Mouse (Mus musculus): ENCODE measurements around the gene Cd46. TPM values are rescaled to one million over a fixed set of nuclear protein-coding genes. Genes with fewer than 3 reads are reported as not detected.

Gene Cd46
- polyA plus RNA-seq, 1 experiment from 2014 or later, result 1.00 TPM

- Histone ChIP-seq H3K4me1 (ENCODE audit: control insufficient read depth, insufficient read depth, low read length) (no peaks in the 10 kb centered on the region), H3K36me3 (ENCODE audit: control insufficient read depth, insufficient read depth, low read length) (no peaks in the 10 kb centered on the region), H3K4me3 (ENCODE audit: low read depth, low read length) (no peak overlapping the region), H3K27ac (ENCODE audit: low read depth, low read length) (no peak overlapping the region), H3K9me3 (ENCODE audit: control insufficient read depth, low read length) (no peaks in the 10 kb centered on the region), H3K9ac (ENCODE audit: low read length) (no peak overlapping the region), H3K4me2 (no peak overlapping the region), H3K27me3 (ENCODE audit: control insufficient read depth, insufficient read depth, low read length) (no peaks in the 10 kb centered on the region)
- ATAC-seq (ENCODE audit: low FRiP score) (no peak), DNase-seq (ENCODE audit: low spot score, missing footprints) (no peak)
- 97% methylated on average over 1 of the region's 1 CpGs for WGBS
Observed at GRCm38 (mm10) chr1:195098004-195098403, 6.0 kb upstream of the Cd46 start.

GRCm38 (mm10) chr1:195091699-195092219 lies 290 bp downstream of the Cd46 start:
- DNase-seq (ENCODE audit: low spot score, missing footprints), result peak; percentile 87
- no peak overlapping the region for H3K27ac ChIP-seq (ENCODE audit: low read depth, low read length)
- no peaks in the 10 kb centered on the region for H3K27me3 ChIP-seq (ENCODE audit: control insufficient read depth, insufficient read depth, low read length)
- H3K4me3 ChIP-seq (ENCODE audit: low read depth, low read length), result peak overlapping the region; percentile 28
- peak overlapping the region; percentile 61 for H3K4me2 ChIP-seq
- peak overlapping the region; percentile 46 for H3K9ac ChIP-seq (ENCODE audit: low read length)
- no peaks in the 10 kb centered on the region for H3K36me3 ChIP-seq (ENCODE audit: control insufficient read depth, insufficient read depth, low read length)
- peak; percentile 75 for ATAC-seq (ENCODE audit: low FRiP score)
- WGBS, result 19% methylated on average over 11 of the region's 11 CpGs
- peaks cover 7% of the 10 kb centered on the region for H3K4me1 ChIP-seq (ENCODE audit: control insufficient read depth, insufficient read depth, low read length)
- H3K9me3 ChIP-seq (ENCODE audit: control insufficient read depth, low read length), result no peaks in the 10 kb centered on the region

GRCm38 (mm10) chr1:195082142-195082541 lies 9.9 kb downstream of the Cd46 start:
- no peak overlapping the region for H3K4me3 ChIP-seq (ENCODE audit: low read depth, low read length)
- no peak overlapping the region for H3K4me2 ChIP-seq
- ATAC-seq (ENCODE audit: low FRiP score) (no peak), DNase-seq (ENCODE audit: low spot score, missing footprints) (no peak)
- no peak overlapping the region for H3K27ac ChIP-seq (ENCODE audit: low read depth, low read length)
- no peak overlapping the region for H3K9ac ChIP-seq (ENCODE audit: low read length)
- H3K27me3 ChIP-seq (ENCODE audit: control insufficient read depth, insufficient read depth, low read length), result no peaks in the 10 kb centered on the region
- H3K4me1 ChIP-seq (ENCODE audit: control insufficient read depth, insufficient read depth, low read length), result no peaks in the 10 kb centered on the region
- H3K9me3 ChIP-seq (ENCODE audit: control insufficient read depth, low read length), result no peaks in the 10 kb centered on the region
- H3K36me3 ChIP-seq (ENCODE audit: control insufficient read depth, insufficient read depth, low read length), result no peaks in the 10 kb centered on the region

- Histone ChIP-seq H3K36me3 (ENCODE audit: control insufficient read depth, insufficient read depth, low read length) (no peaks in the 10 kb centered on the region), H3K9ac (ENCODE audit: low read length) (no peak overlapping the region), H3K4me1 (ENCODE audit: control insufficient read depth, insufficient read depth, low read length) (no peaks in the 10 kb centered on the region), H3K4me3 (ENCODE audit: low read depth, low read length) (no peak overlapping the region), H3K27ac (ENCODE audit: low read depth, low read length) (no peak overlapping the region), H3K4me2 (no peak overlapping the region), H3K27me3 (ENCODE audit: control insufficient read depth, insufficient read depth, low read length) (no peaks in the 10 kb centered on the region), H3K9me3 (ENCODE audit: control insufficient read depth, low read length) (no peaks in the 10 kb centered on the region)
- peak; percentile 76 for ATAC-seq (ENCODE audit: low FRiP score)
- peak; percentile 89 for DNase-seq (ENCODE audit: low spot score, missing footprints)
Observed at GRCm38 (mm10) chr1:195040437-195040836, 51.6 kb downstream of the Cd46 start.

GRCm38 (mm10) chr1:195038386-195038785 lies 53.7 kb downstream of the Cd46 start:
- Histone ChIP-seq H3K9me3 (ENCODE audit: control insufficient read depth, low read length) (no peaks in the 10 kb centered on the region), H3K4me1 (ENCODE audit: control insufficient read depth, insufficient read depth, low read length) (no peaks in the 10 kb centered on the region), H3K9ac (ENCODE audit: low read length) (no peak overlapping the region), H3K27me3 (ENCODE audit: control insufficient read depth, insufficient read depth, low read length) (no peaks in the 10 kb centered on the region), H3K4me2 (no peak overlapping the region), H3K4me3 (ENCODE audit: low read depth, low read length) (no peak overlapping the region), H3K27ac (ENCODE audit: low read depth, low read length) (no peak overlapping the region), H3K36me3 (ENCODE audit: control insufficient read depth, insufficient read depth, low read length) (no peaks in the 10 kb centered on the region)
- no peak for ATAC-seq (ENCODE audit: low FRiP score)
- 85% methylated on average over 1 of the region's 1 CpGs for WGBS
- DNase-seq (ENCODE audit: low spot score, missing footprints), result no peak

- DNase-seq (ENCODE audit: low spot score, missing footprints) (no peak), ATAC-seq (ENCODE audit: low FRiP score) (no peak)
- Histone ChIP-seq H3K4me1 (ENCODE audit: control insufficient read depth, insufficient read depth, low read length) (no peaks in the 10 kb centered on the region), H3K27ac (ENCODE audit: low read depth, low read length) (no peak overlapping the region), H3K4me2 (no peak overlapping the region), H3K9ac (ENCODE audit: low read length) (no peak overlapping the region), H3K4me3 (ENCODE audit: low read depth, low read length) (no peak overlapping the region), H3K9me3 (ENCODE audit: control insufficient read depth, low read length) (no peaks in the 10 kb centered on the region), H3K27me3 (ENCODE audit: control insufficient read depth, insufficient read depth, low read length) (no peaks in the 10 kb centered on the region), H3K36me3 (ENCODE audit: control insufficient read depth, insufficient read depth, low read length) (no peaks in the 10 kb centered on the region)
- WGBS, result 87% methylated on average over 1 of the region's 1 CpGs
Observed at GRCm38 (mm10) chr1:195037985-195038384, 54.1 kb downstream of the Cd46 start.

GRCm38 (mm10) chr1:195037483-195037882 lies 54.6 kb downstream of the Cd46 start:
- no peaks in the 10 kb centered on the region for H3K36me3 ChIP-seq (ENCODE audit: control insufficient read depth, insufficient read depth, low read length)
- WGBS, result 88% methylated on average over 6 of the region's 6 CpGs
- no peak for ATAC-seq (ENCODE audit: low FRiP score)

GRCm38 (mm10) chr1:195033941-195034340 lies 58.1 kb downstream of the Cd46 start:
- no peak overlapping the region for H3K4me3 ChIP-seq (ENCODE audit: low read depth, low read length)
- H3K4me2 ChIP-seq, result no peak overlapping the region
- H3K9me3 ChIP-seq (ENCODE audit: control insufficient read depth, low read length), result no peaks in the 10 kb centered on the region
- ATAC-seq (ENCODE audit: low FRiP score), result no peak
- H3K27ac ChIP-seq (ENCODE audit: low read depth, low read length), result no peak overlapping the region
- H3K9ac ChIP-seq (ENCODE audit: low read length), result no peak overlapping the region
- no peaks in the 10 kb centered on the region for H3K27me3 ChIP-seq (ENCODE audit: control insufficient read depth, insufficient read depth, low read length)
- 88% methylated on average over 1 of the region's 1 CpGs for WGBS
- H3K4me1 ChIP-seq (ENCODE audit: control insufficient read depth, insufficient read depth, low read length), result no peaks in the 10 kb centered on the region
- no peak for DNase-seq (ENCODE audit: low spot score, missing footprints)
- no peaks in the 10 kb centered on the region for H3K36me3 ChIP-seq (ENCODE audit: control insufficient read depth, insufficient read depth, low read length)

More at GRCm38 (mm10) chr1:195037483-195037882, 54.6 kb downstream of the Cd46 start:
- H3K4me1 ChIP-seq (ENCODE audit: control insufficient read depth, insufficient read depth, low read length), result no peaks in the 10 kb centered on the region
- H3K9me3 ChIP-seq (ENCODE audit: control insufficient read depth, low read length), result no peaks in the 10 kb centered on the region
- no peak overlapping the region for H3K27ac ChIP-seq (ENCODE audit: low read depth, low read length)
- H3K4me2 ChIP-seq, result no peak overlapping the region
- H3K4me3 ChIP-seq (ENCODE audit: low read depth, low read length), result no peak overlapping the region
- no peak overlapping the region for H3K9ac ChIP-seq (ENCODE audit: low read length)
- DNase-seq (ENCODE audit: low spot score, missing footprints), result no peak
- H3K27me3 ChIP-seq (ENCODE audit: control insufficient read depth, insufficient read depth, low read length), result no peaks in the 10 kb centered on the region

- ATAC-seq (ENCODE audit: low FRiP score) (no peak), DNase-seq (ENCODE audit: low spot score, missing footprints) (no peak)
- Histone ChIP-seq H3K27me3 (ENCODE audit: control insufficient read depth, insufficient read depth, low read length) (no peaks in the 10 kb centered on the region), H3K9ac (ENCODE audit: low read length) (no peak overlapping the region), H3K9me3 (ENCODE audit: control insufficient read depth, low read length) (no peaks in the 10 kb centered on the region), H3K4me1 (ENCODE audit: control insufficient read depth, insufficient read depth, low read length) (no peaks in the 10 kb centered on the region), H3K4me2 (no peak overlapping the region), H3K27ac (ENCODE audit: low read depth, low read length) (no peak overlapping the region), H3K4me3 (ENCODE audit: low read depth, low read length) (no peak overlapping the region), H3K36me3 (ENCODE audit: control insufficient read depth, insufficient read depth, low read length) (no peaks in the 10 kb centered on the region)
- WGBS, result 94% methylated on average over 1 of the region's 1 CpGs
Observed at GRCm38 (mm10) chr1:195032738-195033137, 59.3 kb downstream of the Cd46 start.

GRCm38 (mm10) chr1:195031786-195032185 lies 60.3 kb downstream of the Cd46 start:
- Histone ChIP-seq H3K4me1 (ENCODE audit: control insufficient read depth, insufficient read depth, low read length) (no peaks in the 10 kb centered on the region), H3K4me3 (ENCODE audit: low read depth, low read length) (no peak overlapping the region), H3K4me2 (no peak overlapping the region), H3K27me3 (ENCODE audit: control insufficient read depth, insufficient read depth, low read length) (no peaks in the 10 kb centered on the region), H3K36me3 (ENCODE audit: control insufficient read depth, insufficient read depth, low read length) (no peaks in the 10 kb centered on the region), H3K27ac (ENCODE audit: low read depth, low read length) (no peak overlapping the region), H3K9me3 (ENCODE audit: control insufficient read depth, low read length) (no peaks in the 10 kb centered on the region), H3K9ac (ENCODE audit: low read length) (no peak overlapping the region)
- ATAC-seq (ENCODE audit: low FRiP score), result no peak
- DNase-seq (ENCODE audit: low spot score, missing footprints), result no peak

Measured in midbrain, embryonic 11.5 days (tissue).